Mouse (Mus musculus): Measurements from ENCODE around the gene Padi1. TPM values are rescaled to one million over a fixed set of nuclear protein-coding genes. Genes with fewer than 3 reads are reported as not detected.

The Padi1 gene
- total RNA-seq, 2 experiments from 2014 or later, result not detected

- no peak for DNase-seq (ENCODE audit: low spot score in 2 of 2)
Observed at GRCm38 (mm10) chr4:140825942-140826341, 19.6 kb downstream of the Padi1 start.

GRCm38 (mm10) chr4:140821988-140822387, 23.6 kb downstream of the Padi1 start:
- peak in 1 of 2 experiments; percentile 51 for DNase-seq (ENCODE audit: low spot score in 2 of 2)

- no peak for DNase-seq (ENCODE audit: low spot score in 2 of 2)
Observed at GRCm38 (mm10) chr4:140817413-140817812, 28.2 kb downstream of the Padi1 start.

DNA sequence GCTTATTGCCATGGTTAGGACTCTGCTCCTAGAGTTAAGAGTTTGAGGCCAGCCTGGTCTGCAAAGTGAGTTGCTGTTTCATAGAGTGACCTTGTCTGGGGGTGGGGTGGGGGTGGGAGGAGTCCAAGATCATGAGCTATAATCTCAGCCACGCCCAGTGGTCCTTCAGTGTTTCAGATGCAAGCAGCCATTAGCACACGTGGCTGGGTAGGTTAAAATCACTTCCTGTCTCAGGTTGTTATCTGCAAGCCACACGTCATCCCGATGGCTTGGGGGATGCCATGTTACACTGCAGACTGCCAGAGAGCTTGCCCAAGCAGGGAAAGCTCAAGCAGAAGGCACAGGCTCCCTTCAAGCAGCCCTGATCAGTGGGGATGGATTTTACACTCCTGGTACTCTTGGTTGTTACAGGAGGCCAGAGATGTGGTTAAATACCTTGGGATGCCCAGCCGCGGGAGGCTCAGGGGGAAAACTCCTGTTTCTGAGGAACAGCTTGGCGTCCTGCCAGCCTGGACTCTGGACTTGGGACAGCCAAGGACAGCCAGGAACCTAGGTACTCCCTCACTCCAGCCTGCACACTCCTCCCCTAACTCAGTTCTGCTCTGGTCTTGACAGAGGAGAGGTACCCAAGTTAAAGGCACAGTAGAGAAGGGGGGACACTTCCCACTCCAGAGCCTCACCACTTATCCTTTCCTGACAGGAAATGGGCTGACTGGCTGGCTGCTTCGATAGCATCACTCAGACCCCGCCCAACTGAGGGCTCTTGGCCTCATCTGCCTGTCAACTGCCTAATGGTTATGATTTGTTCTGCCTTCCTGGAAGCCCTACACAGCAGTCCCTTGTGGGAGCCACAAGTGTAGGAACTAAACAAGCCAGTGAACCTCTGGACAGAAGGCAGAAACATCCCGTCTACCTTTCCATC, 29.3 kb downstream of the Padi1 start:
- no peak for DNase-seq (ENCODE audit: low spot score in 2 of 2)

GRCm38 (mm10) chr4:140815496-140815895, 30.1 kb downstream of the Padi1 start:
- no peak for DNase-seq (ENCODE audit: low spot score in 2 of 2)

GRCm38 (mm10) chr4:140814241-140815225, 31.0 kb downstream of the Padi1 start:
- DNase-seq (ENCODE audit: low spot score in 2 of 2), result peak in 1 of 2 experiments; percentile 48

GRCm38 (mm10) chr4:140813358-140814185, 32.0 kb downstream of the Padi1 start:
- no peak for DNase-seq (ENCODE audit: low spot score in 2 of 2)

DNA sequence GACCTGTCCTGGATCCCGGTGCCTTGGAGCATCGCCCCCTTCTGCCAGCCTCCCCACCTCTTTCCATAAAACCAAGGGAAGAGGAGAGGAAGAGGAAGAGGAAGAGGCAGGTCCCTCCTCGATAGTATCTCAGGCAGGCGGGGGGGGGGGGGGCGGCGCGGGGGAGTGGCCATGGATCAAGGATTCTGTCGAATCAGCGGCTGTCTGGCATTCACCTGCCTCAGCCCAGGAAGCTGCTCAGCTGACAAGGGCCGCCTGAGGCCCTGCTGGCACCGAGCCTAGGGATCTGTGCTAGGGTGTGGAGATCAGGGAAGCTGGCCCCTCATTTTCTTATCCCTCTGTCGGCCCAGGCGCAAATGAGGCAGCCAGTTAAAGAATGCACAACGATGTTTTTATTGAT, 33.0 kb downstream of the Padi1 start:
- peak in 1 of 2 experiments; percentile 35 for DNase-seq (ENCODE audit: low spot score in 2 of 2)

GRCm38 (mm10) chr4:140812191-140812590, 33.4 kb downstream of the Padi1 start:
- no peak for DNase-seq (ENCODE audit: low spot score in 2 of 2)

- no peak for DNase-seq (ENCODE audit: low spot score in 2 of 2)
Observed at GRCm38 (mm10) chr4:140810458-140811260, 34.9 kb downstream of the Padi1 start, which contains the start of gene Padi3. Padi3 (minus strand) TSS chr4:140810648.

DNA sequence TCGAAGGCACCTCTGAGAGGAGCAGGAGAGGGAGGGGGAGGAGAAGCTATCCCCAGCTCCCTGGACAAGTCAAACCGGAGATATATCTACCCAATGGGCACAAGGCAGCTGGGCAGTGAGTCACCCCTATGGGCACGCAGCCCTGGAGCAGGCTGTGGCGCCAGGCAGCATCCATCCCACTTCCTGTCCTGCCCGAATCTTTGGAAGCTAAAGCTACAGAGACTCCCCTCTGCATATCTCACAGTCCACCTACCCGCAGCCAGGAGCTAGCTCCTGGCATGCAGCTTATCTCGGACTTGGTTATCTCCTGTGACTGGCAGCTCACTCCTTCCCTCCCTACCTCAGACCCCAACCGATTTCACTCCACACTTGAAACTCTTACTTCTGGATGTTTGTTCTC, 36.5 kb downstream of the Padi1 start:
- DNase-seq (ENCODE audit: low spot score in 2 of 2), result no peak

GRCm38 (mm10) chr4:140804601-140805000, 41.0 kb downstream of the Padi1 start:
- no peak for DNase-seq (ENCODE audit: low spot score in 2 of 2)

- DNase-seq (ENCODE audit: low spot score in 2 of 2), result no peak
Observed at GRCm38 (mm10) chr4:140801364-140801763, 44.2 kb downstream of the Padi1 start.

GRCm38 (mm10) chr4:140796786-140797185, 48.8 kb downstream of the Padi1 start:
- no peak for DNase-seq (ENCODE audit: low spot score in 2 of 2)

DNA sequence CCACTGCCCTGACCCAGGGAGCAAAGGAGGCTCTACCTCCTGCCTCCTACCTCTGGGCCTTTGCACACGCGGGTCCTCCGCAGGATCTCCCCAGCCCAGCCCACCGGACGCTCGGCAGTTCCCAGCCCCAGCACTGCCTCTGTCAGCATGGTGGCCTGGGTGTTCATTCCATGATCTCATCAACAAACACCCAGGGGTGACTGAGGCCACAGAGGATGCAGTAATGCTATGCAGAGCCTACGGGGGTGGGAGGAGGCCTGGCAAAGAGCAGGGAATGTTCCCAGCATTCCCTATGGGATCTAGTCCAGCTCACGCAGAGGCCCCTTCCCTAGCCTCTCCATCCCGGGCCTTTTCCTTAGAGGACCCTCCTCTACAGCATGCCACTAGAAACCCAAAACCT, 50.9 kb downstream of the Padi1 start:
- DNase-seq (ENCODE audit: low spot score in 2 of 2), result no peak

- no peak for DNase-seq (ENCODE audit: low spot score in 2 of 2)
Observed at GRCm38 (mm10) chr4:140793795-140794194, 51.8 kb downstream of the Padi1 start.

- DNase-seq (ENCODE audit: low spot score in 2 of 2), result no peak
Observed at GRCm38 (mm10) chr4:140792584-140792983, 53.0 kb downstream of the Padi1 start.

DNA sequence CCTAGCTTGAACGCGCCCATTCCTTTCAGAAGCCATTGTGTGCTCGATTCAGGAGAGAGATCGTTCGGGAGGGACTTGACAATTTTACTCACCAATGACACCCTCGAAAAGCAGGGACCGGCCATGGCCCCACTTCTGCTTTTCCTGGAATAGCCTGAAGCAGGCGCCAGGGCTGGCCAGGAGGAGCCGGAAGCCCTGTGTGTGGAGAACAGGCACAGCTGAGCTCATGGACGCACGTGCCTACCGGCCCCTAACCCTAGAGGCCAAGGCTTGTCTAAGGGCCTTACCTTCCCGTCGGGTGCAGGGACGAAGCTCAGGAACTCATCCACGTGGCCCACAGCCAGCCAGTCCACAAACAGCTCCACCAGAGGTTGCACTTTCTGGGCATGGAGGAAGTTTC, 54.5 kb downstream of the Padi1 start:
- no peak for DNase-seq (ENCODE audit: low spot score in 2 of 2)

GRCm38 (mm10) chr4:140789983-140790382, 55.6 kb downstream of the Padi1 start:
- no peak for DNase-seq (ENCODE audit: low spot score in 2 of 2)

GRCm38 (mm10) chr4:140788983-140789382, 56.6 kb downstream of the Padi1 start:
- peak; percentile 47 to 57 for DNase-seq (ENCODE audit: low spot score in 2 of 2)
